Mouse (Mus musculus) testis, adult 2 months (tissue): ENCODE results near the gene Mdm2.

Experiments used
- CTCF ChIP-seq: fragments of 200-500 bp; IDR thresholded peaks from 2 replicates; pipeline ENCODE4 v1.5.1; 2012; ENCODE audit warnings: low read depth, mild to moderate bottlenecking, inconsistent platforms, low read length, moderate library complexity; ENCODE audit not compliant: control insufficient read depth, insufficient read depth, insufficient replicate concordance
- POLR2A ChIP-seq: fragments of 200-500 bp; IDR thresholded peaks from 2 replicates; pipeline ENCODE4 v1.6.1; 2012; ENCODE audit warnings: low read depth, mild to moderate bottlenecking, inconsistent platforms, low read length, moderate library complexity; ENCODE audit not compliant: control insufficient read depth

DNA sequence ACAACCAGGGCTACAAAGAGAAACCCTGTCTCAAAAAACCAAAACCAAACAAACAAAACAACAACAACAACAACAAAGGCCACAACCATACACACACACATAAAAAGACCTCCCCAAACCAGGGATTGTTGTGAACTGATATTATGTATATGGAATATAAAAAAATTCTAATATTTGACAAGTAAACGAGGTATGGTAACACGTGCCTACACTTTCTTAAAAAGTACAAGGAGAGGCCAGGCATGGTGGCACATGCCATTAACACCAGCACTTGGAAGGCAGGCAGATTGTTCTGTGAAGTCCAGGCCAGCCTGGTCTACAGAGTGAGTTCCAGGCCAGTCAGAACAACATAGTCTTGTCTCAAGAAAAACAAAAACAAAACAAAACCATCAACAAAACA, 32.6 kb upstream of the Mdm2 start:
- TF ChIP-seq CTCF (no peak), POLR2A (no peak)
